Mouse (Mus musculus): ENCODE measurements around the gene Msn. TPM values are rescaled to one million over a fixed set of nuclear protein-coding genes. Genes with fewer than 3 reads are reported as not detected.
A peak's percentile ranks its signal among the peaks of the same experiment; 100 is the strongest.
"Not testable (repeated sequence)": the region's sequence is repeated elsewhere in the genome, so short reads cannot be mapped to it uniquely, and the experiment has no call there.

Gene Msn
- total RNA-seq, 2 experiments from 2014 or later, result 240 to 245 TPM

DNA sequence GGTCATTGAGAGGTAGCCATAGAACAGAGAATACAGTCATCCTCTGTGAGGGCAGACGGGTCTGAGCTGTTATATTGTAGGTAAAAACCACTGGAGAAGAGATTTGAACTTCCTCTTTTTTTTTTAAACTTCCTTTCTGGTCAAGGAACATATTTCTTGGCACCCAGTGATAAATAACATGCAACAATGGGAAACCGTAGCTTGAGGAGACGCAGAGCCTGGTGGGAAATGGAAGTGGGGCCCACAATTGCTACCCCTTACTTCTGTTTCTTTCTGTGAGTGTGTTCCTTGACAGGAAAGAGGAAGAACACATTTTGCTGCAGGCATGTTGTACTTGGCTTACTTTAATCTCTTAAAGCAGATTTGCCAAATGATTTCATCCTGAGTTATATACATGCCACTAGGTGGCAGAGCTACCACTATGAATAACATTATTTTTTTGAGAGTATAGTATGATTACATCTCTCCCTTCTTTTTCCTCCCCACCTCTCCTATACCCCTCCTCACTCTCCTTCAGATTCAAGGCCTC lies 49.2 kb downstream of the Msn start:
- no peak for DNase-seq

DNA sequence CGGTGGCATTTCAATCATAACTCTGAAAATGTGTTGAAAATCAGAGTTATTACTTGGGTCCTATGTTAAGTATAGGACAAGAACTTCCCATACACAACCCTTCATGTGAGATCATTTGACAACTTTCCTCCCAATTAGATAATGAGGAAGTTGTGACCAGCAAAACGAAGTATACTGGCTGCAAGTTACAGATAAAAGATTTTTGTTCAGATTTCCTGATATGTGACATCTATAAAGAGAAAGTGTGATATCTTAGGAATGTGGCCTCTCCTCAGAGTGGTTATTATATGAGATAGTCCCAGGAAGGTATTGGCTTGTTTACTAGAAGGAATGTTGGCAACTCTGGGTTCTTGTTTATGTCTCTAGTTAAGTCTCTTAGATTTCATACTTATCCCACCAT lies 52.4 kb downstream of the Msn start:
- DNase-seq, result no peak

GRCm38 (mm10) chrX:96153362-96153761 lies 57.5 kb downstream of the Msn start:
- no peak for DNase-seq

GRCm38 (mm10) chrX:96157936-96158335 lies 62.1 kb downstream of the Msn start:
- no peak for DNase-seq

GRCm38 (mm10) chrX:96162571-96162970 lies 66.7 kb downstream of the Msn start:
- DNase-seq, result peak; percentile 46

- DNase-seq, result no peak
Measured at GRCm38 (mm10) chrX:96171645-96172388, 76.0 kb downstream of the Msn start.

GRCm38 (mm10) chrX:96178437-96178836 lies 82.6 kb downstream of the Msn start:
- peak; percentile 53 for DNase-seq

GRCm38 (mm10) chrX:96184100-96184732 lies 88.4 kb downstream of the Msn start:
- DNase-seq, result no peak

DNA sequence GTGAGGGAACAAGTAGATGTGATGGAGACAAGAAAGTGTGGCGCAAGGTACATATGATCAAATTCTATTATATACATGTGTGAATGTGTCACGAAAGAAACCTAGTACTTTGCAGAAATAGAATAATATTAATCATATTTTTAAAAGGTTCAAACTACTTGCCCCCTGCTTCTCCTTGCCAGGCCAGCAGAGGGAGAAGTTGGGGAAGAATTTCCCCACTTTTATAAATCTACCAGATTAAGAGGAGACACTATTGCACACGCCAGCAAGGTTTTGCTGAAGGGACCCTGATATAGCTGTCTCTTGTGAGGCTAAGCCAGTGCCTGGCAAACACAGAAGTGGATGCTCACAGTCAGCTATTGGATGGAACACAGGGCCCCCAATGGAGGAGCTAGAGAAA lies 109.3 kb downstream of the Msn start:
- not testable (repeated sequence) for DNase-seq

DNA sequence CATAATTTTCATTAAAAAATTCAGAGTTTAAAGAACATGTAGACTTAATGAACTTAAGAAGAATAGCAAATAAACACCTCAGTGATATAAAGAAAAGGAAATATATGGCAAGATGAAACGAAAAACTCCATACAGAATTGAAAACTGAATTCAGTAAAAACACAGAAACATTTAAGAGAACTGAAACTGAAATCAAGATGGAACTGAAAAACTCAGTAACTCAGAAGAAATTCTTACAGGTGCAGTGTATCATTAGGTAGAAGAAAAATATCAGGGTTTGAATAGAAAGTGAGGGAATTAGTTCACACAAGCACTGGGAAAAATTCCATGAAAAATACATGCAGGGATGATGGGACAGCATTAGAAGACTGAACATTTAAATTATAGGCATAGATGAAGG lies 111.0 kb downstream of the Msn start:
- DNase-seq, result no peak

GRCm38 (mm10) chrX:96218088-96218487 lies 122.2 kb downstream of the Msn start:
- DNase-seq, result no peak

Other genes with a start within 250 kb of the Msn start
- gene Las1l, start 139.1 kb upstream of the Msn start, total RNA-seq (2021), result 10 to 100 TPM; 35.7 to 36.2 TPM
- not detected for gene Vsig4, start 197.4 kb downstream of the Msn start, total RNA-seq (2021)

All from heart, postnatal 4 days (tissue).